Mouse (Mus musculus): ENCODE results near the gene Ppp2r5d.

Gene Ppp2r5d

DNA sequence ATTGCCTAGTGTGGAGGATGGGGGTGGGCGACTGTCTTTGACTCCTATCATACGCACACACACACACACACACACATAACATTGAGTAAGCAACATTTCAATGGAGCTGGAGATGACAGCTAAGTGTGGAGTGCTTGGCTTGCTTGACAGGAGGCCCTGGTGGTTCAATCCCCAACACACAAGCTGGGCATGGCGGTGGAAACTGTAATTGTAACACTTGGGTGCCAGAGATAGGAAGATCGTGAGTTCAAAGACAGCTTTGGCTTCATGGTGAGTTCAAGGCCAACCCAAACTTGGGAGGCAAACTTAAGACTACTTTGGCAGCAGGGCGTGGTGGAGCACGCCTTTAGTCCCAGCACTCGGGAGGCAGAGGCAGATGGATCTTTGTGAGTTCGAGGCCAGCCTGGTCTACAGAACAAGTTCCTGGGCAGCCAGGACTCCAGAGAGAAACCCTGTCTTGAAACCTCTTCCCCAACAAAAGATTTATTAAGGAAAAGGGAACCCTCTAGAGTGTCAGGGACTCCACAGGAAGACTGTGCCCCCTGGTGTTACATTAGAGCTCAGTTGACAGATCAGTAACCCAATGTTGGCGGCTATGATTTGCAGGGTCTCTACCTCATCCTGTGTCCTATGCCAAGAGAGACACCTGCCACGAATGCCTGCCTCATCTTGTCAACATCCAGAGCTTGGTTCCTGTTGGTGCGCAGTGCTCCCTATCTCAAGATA lies 10.0 kb upstream of the Ppp2r5d start:
- no peak for DNase-seq

DNA sequence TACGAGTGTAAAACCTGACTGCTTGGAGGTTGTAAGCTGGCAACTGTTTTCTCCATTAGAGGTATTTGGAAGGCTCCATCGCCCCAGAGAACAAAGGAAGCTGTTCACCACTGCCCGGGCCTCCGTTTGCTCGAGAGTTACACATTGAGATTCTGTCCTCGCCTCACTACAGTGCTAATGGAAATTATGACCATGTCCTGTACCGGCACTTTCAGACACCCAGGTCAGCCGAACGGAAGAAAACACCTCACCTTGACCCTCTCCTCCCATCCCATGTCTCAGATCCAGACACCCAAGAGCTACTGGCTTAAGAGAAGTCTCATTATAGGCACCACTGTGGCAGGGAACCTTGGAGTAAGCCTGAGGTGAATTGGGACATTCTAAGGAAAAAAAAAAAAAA lies 8.9 kb upstream of the Ppp2r5d start:
- DNase-seq, result no peak

DNA sequence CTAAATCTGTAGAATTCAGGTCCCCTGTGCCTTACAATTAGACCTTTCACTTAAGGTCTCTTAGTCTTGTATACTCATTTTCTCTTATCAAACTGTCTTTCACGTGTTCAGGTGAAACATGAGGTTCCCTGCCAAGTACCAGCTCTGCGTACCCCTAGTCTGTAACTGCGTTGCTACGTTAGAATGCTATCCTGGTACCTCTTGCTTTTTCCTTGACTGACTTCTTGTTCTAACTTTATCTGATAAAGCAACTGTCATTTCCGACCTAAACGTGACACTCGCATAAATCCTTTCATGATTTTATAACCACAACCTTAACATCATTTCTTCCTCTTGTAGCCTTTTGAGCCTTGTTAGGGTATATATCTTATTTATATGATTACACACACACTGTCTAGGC lies 7.5 kb upstream of the Ppp2r5d start:
- no peak for DNase-seq

GRCm38 (mm10) chr17:46711612-46712271 lies 6.8 kb upstream of the Ppp2r5d start:
- DNase-seq, result peak; percentile 27

GRCm38 (mm10) chr17:46710959-46711597 lies 6.2 kb upstream of the Ppp2r5d start, which contains the start of gene Pex6:
Gene Pex6, plus strand, starts transcription at chr17:46711463.
- peak; percentile 91 for DNase-seq

GRCm38 (mm10) chr17:46706375-46707089 lies 1.6 kb upstream of the Ppp2r5d start:
- no peak for DNase-seq

DNA sequence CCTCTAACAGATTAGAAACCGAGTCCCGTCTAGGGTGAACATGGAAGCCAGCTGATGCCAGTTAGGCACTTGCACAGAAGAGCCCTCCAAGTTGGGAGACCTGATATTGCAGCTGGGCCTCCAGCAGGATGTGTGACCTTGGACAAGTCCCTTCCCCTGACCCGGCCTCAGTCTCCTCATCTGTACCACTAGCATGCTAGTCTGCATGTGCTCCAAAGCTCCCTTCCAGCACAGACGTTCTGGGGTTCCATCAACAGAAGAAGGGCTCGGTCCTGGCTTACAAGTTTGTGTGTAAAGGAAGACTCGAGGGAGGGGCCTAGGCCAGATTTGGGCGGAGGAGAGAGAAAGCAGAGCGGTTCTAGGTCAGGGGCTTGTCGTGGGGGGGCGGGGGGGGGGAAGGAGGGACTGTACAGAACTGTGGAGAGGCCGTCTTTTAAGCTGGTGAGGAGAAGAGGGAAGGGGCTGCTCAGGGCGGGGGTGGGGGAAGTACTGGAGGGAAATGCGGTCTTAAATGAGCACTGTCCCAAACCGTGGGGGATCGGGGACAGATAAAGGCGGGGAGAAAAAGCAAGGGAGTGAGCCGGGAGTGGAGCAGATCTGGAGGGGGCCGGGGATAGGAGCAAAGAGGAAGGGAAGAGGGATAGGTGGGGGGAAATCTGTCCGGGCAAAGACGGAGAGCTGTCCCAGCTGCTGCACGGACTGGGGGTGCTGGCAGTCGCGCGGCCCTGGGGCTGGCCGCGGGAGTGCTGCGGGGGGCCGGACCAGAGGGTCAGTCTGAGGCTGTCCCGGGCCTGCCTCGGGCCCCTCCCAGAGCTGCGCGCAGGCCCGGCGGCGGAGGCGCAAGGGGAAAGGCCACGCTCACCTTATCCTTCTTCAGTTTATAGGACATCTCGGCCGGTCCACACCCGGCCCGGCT lies 682 bp downstream of the Ppp2r5d start:
- no peak for DNase-seq

DNA sequence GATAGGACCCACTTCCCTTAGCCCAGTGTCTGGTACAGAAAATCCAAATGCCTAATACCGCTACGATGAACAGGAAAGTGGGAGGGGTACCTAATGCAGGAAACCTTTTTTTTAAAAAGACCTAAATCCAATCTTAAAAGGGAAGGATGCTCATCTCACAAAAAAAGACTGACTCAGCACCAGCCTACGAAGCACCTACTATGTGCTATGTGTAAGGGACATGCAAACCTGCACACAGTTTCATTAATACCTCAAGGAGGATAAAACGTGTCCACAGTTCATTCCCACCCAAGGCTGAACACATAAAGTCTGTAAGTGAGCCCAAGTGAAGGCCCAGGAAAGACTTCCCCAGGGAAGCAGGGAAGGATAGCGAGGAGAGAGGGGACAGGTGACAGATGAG lies 2.4 kb downstream of the Ppp2r5d start:
- no peak for DNase-seq

GRCm38 (mm10) chr17:46702100-46702499 lies 2.8 kb downstream of the Ppp2r5d start:
- DNase-seq, result no peak

DNA sequence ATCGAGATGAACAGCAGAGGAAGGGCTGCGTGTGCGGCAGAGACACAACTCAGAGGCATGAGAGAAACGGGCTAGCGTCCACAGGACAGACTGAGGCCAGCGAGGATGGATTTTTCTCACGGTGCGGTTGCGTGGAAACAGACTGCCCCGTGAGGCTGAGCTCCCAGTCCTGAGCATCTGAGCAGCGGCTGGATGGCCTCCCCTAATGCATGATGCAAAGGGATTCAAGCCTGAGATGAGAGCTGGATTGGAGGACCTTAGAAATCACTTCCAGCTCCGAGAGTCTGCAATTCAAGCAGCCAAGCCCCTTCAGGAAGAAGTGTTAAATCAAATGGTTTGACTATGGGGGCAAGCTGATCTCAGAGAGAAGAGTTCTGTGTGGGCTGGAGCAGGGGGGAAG lies 3.4 kb downstream of the Ppp2r5d start:
- no peak for DNase-seq

DNA sequence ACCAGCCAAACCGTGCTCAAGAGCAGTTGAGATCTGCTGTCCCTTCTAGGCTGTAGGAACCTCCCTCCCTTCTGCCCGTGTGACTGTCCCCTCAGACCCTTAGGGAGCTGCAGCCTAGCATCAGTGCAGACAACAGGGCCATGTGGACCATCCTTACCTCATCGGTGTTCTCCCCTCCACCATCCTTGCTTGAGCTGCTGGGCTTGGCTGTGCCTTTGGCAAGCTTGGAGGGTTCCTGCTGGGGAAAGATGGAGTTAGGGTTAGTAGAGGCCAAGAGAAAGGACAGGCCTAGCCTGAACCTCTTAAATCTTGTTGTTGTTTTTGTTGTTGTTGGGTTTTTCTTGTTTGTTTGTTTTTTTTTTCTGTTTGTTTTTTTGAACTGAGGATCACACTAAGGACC lies 5.0 kb downstream of the Ppp2r5d start:
- DNase-seq, result no peak

DNA sequence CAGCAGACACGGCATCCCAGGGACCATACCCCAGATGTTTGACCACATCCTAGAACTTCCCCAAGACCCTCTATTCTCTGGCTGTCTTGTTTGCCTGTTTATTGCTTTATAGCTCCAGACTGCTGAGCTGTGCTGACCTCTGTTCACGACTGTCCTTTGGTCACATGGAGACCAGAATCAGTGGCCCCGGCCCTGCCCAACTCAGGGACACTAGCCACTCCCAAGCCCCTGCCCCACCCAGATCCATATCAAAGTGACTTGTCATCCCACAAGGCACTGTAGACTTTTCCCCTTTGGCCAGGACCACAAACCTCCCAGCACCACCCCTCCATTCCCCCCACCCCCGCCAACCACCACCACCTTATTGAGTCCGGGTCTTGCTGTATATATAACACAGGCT lies 5.7 kb downstream of the Ppp2r5d start:
- DNase-seq, result no peak

GRCm38 (mm10) chr17:46698515-46698914 lies 6.4 kb downstream of the Ppp2r5d start:
- DNase-seq, result no peak

GRCm38 (mm10) chr17:46694517-46695063 lies 10.3 kb downstream of the Ppp2r5d start:
- no peak for DNase-seq

DNA sequence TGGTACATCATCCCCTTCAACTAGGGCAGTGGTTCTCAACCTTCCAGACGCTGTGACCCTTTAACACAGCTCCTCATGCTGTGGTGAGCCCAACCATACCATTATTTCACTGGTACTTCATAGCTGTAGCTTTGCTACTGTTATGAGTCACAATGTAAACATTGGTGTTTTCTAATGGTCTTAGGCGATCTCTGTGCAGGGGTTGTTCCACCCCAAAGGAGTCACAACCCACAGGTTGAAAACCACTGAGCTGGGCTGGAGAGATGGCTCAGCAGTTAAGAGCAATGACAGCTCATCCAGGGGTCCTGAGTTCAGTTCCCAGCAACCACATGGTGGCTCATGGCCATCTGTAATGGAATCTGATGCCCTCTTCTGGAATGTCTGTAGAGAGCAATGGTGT lies 13.5 kb downstream of the Ppp2r5d start:
- no peak for DNase-seq

DNA sequence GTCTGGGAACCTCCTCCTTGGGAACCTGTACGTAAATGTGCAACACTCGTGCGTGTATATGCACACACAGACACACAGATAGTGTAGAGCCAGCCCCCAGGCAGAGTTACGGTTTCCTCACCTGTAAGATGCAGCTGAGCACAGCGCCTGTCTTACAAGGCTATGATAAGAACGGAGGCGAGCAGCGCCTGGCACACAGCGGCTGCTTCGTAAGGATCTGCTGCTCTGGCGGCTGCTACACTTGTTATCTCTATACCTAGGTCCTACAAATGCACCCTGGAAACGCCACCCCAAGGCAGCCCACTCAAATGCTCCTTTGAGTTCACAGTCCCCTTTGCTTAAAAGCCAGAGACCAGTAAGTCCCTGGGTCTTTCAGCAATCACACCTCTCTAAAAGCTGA lies 14.2 kb downstream of the Ppp2r5d start:
- no peak for DNase-seq

GRCm38 (mm10) chr17:46685913-46686312 lies 19.0 kb downstream of the Ppp2r5d start:
- no peak for DNase-seq

DNA sequence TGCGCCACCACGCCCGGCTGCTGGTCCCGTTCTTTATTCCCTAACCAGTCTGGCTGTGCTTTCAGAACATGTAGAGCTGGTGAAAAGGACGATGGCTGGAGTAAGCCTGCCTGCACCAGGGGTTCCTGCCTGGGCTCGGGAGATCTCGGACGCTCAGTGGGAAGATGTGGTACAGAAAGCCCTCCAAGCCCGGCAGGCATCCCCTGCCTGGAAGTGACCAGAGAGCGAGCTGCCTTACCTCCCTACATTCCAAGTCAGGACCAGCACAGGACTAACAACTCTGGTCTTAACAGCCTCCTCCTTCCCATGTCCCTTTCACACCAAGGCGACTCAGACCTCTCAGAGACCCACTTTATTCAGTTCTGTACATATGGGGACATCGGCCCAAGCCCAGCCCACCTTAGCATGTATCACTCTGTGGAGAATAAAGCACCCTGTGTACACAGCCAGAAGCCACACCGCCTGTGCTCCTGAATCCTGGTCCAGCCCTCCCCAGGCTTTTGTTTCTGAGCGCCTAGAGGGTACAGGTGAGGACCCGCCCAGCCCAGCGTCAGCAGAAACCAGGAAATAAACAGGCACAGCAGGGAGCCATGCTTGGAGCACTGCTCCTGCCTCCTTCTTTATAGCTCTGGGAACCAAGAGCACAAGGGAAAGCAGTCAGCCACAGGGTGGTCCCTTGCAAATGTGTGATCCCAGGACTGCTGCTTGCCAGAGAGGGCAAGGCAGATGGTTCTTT lies 22.1 kb downstream of the Ppp2r5d start:
- DNase-seq, result no peak

DNA sequence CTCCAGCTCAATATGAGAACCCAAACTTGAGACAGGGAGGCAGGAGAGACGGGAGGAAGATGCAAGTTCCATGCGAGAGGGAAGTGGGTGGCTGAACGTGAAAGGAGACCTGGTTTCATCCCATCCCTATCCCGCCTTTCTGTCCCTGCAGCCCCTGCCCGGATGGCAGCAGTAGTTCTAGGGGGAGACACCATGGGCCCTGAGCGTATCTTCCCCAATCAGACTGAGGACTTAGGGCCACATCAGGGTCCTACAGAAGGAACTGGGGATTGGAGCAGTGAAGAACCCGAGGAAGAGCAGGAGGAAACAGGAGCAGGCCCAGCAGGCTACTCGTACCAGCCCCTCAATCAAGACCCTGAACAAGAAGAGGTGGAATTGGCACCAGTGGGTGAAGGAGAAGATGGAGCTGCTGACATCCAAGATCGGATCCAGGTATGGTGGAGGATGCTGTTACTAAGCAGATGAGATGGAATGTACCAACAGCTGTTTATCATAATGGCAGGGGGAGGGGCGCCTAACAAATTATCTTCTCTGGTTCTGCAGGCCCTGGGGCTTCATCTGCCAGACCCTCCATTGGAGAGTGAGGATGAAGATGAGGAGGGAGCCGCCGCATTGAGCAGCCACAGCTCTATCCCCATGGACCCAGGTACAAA lies 23.3 kb downstream of the Ppp2r5d start:
- no peak for DNase-seq

- peak; percentile 96 for DNase-seq
Measured at GRCm38 (mm10) chr17:46680760-46681373, 24.0 kb downstream of the Ppp2r5d start, which contains the start of gene Klhdc3. Gene Klhdc3, minus strand, starts transcription at chr17:46680914.
